Mouse (Mus musculus): ENCODE measurements at regions not wholly inside any gene's neighbourhood (a gene's known extent, or its start where the extent isn't known, plus 50 kb on each side); places are given as distances from the start of the nearest gene placed in this dataset.

- Histone ChIP-seq H3K4me3 (no peak overlapping the region), H3K27ac (no peak overlapping the region), H3K9me3 (no peaks in the 10 kb centered on the region), H3K4me1 (replicated peaks) (no peaks in the 10 kb centered on the region), H3K27me3 (ENCODE audit: insufficient read depth, poor library complexity, severe bottlenecking) (no peaks in the 10 kb centered on the region), H3K36me3 (no peaks in the 10 kb centered on the region)
- DNase-seq (ENCODE audit: low spot score): no peak
- WGBS: 94% methylated on average over 1 of the region's 1 CpGs
Observed at GRCm38 (mm10) chr4:54563075-54563474, 381.8 kb upstream of the Zfp462 start.

DNA sequence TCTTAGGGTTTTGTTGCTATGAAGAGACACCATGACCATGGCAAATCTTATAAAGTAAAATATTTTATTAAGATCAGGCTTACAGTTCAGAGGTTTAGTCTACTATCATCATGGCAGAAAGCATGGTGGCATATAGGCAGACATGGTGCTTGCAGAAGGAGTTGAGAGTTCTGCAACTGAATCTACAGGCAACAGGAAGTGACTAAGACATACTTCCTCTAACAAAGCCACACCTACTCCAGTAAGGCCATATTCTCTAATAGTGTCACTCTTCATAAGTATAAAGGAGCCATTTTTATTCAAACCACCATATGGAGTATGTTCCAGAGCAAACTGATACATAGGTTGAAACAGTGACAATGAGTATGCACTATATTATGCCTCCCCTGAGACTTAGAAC is 371.7 kb upstream of the Zfp462 start:
- Histone ChIP-seq H3K4me3 (no peak overlapping the region), H3K36me3 (no peaks in the 10 kb centered on the region), H3K4me1 (replicated peaks) (no peaks in the 10 kb centered on the region), H3K27ac (no peak overlapping the region), H3K27me3 (ENCODE audit: insufficient read depth, poor library complexity, severe bottlenecking) (no peaks in the 10 kb centered on the region), H3K9me3 (no peaks in the 10 kb centered on the region)
- no peak for DNase-seq (ENCODE audit: low spot score)

- no peaks in the 10 kb centered on the region for H3K36me3 ChIP-seq
- DNase-seq (ENCODE audit: low spot score): no peak
- no peaks in the 10 kb centered on the region for H3K27me3 ChIP-seq (ENCODE audit: insufficient read depth, poor library complexity, severe bottlenecking)
- H3K4me1 ChIP-seq (replicated peaks): 0 out of 2 replicates have a peak, but pooled peaks cover 4% of the 10 kb centered on the region
- H3K9me3 ChIP-seq: no peaks in the 10 kb centered on the region
- 0 out of 2 replicates have a peak overlapping the region, but pooled peaks have one; percentile 53 for H3K27ac ChIP-seq
- H3K4me3 ChIP-seq: no peak overlapping the region
- 78% methylated on average over 6 of the region's 6 CpGs for WGBS
Observed at GRCm38 (mm10) chr4:54587197-54587596, 357.7 kb upstream of the Zfp462 start.

- no peak for DNase-seq (ENCODE audit: low spot score)
- Histone ChIP-seq H3K27ac (no peak overlapping the region), H3K9me3 (no peaks in the 10 kb centered on the region), H3K27me3 (ENCODE audit: insufficient read depth, poor library complexity, severe bottlenecking) (no peaks in the 10 kb centered on the region), H3K4me3 (no peak overlapping the region), H3K4me1 (replicated peaks) (0 out of 2 replicates have a peak, but pooled peaks cover 4% of the 10 kb centered on the region), H3K36me3 (no peaks in the 10 kb centered on the region)
- 87% methylated on average over 6 of the region's 6 CpGs for WGBS
Observed at GRCm38 (mm10) chr4:54588704-54589103, 356.1 kb upstream of the Zfp462 start.

GRCm38 (mm10) chr4:54601671-54602512 is 343.0 kb upstream of the Zfp462 start:
- peak; percentile 63 for DNase-seq (ENCODE audit: low spot score)
- Histone ChIP-seq H3K36me3 (no peaks in the 10 kb centered on the region), H3K4me3 (no peak overlapping the region), H3K27ac (peak overlapping the region; percentile 88), H3K9me3 (no peaks in the 10 kb centered on the region), H3K27me3 (ENCODE audit: insufficient read depth, poor library complexity, severe bottlenecking) (no peaks in the 10 kb centered on the region), H3K4me1 (replicated peaks) (peaks cover 16% of the 10 kb centered on the region)
- WGBS: 44% methylated on average over 15 of the region's 15 CpGs

DNA sequence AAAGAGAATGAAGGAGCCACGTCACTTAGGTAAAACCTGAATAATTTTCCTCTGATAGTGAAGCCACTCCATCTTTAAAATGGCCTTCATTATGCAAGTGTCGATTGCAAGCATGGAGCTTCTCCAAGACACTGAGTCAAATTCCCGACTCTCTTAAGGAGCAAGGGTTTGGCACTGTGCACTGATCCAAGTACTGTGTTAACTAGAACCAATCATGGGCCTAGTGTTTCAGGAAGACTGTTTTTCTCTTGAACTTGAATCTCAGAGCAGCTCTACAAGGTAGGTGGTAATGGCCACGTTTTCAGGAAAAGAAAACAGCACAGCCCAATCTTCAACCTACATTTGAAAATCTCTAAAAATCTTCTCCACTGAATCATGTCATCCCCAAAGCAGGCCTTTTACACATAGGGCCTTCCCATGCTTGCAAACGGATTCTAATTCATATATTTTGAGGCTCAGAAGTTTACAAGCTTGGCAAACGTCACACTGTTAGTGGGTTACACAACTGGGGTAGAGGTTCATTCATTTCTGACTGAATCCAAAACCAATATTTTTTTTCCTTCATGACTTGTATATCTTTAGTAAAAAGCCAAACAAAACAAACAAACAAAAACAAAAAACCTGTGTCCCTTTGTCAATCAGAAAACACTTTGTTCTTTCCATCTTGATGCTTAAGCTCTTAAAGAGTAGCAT is 342.2 kb upstream of the Zfp462 start:
- H3K9me3 ChIP-seq: no peaks in the 10 kb centered on the region
- no peak for DNase-seq (ENCODE audit: low spot score)
- 89% methylated on average over 6 of the region's 6 CpGs for WGBS
- peak overlapping the region; percentile 88 for H3K27ac ChIP-seq
- H3K27me3 ChIP-seq (ENCODE audit: insufficient read depth, poor library complexity, severe bottlenecking): no peaks in the 10 kb centered on the region
- no peaks in the 10 kb centered on the region for H3K36me3 ChIP-seq
- peaks cover 16% of the 10 kb centered on the region for H3K4me1 ChIP-seq (replicated peaks)
- H3K4me3 ChIP-seq: no peak overlapping the region

DNA sequence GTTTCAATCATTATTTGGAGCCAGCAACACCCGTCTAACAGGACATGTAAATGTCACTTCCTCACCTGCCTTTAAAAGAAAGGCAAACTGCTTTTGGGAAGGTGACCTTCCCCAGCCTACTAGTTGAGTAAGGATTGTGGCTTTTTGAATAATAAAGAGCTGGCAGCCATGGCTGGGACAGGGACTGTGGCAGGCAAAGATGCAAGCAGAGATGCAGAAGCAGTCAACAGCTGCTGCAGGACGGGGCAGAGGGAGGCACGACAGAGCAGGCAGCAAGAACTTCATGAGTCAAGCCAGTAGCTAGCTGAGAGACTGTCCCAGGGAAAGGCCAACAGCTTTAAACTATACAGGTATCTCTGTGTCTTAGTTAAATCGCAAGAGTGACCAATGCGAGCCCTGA is 334.7 kb upstream of the Zfp462 start:
- DNase-seq (ENCODE audit: low spot score): no peak
- Histone ChIP-seq H3K27ac (peak overlapping the region; percentile 64), H3K4me1 (replicated peaks) (peaks cover 33% of the 10 kb centered on the region), H3K27me3 (ENCODE audit: insufficient read depth, poor library complexity, severe bottlenecking) (no peaks in the 10 kb centered on the region), H3K36me3 (no peaks in the 10 kb centered on the region), H3K9me3 (no peaks in the 10 kb centered on the region), H3K4me3 (no peak overlapping the region)
- 67% methylated on average over 5 of the region's 5 CpGs for WGBS

GRCm38 (mm10) chr4:54611990-54612980 is 332.6 kb upstream of the Zfp462 start:
- Histone ChIP-seq H3K9me3 (no peaks in the 10 kb centered on the region), H3K36me3 (no peaks in the 10 kb centered on the region), H3K4me1 (replicated peaks) (peaks cover 41% of the 10 kb centered on the region), H3K4me3 (no peak overlapping the region), H3K27ac (peak overlapping the region; percentile 92), H3K27me3 (ENCODE audit: insufficient read depth, poor library complexity, severe bottlenecking) (no peaks in the 10 kb centered on the region)
- WGBS: 35% methylated on average over 7 of the region's 7 CpGs
- peak; percentile 56 for DNase-seq (ENCODE audit: low spot score)

DNA sequence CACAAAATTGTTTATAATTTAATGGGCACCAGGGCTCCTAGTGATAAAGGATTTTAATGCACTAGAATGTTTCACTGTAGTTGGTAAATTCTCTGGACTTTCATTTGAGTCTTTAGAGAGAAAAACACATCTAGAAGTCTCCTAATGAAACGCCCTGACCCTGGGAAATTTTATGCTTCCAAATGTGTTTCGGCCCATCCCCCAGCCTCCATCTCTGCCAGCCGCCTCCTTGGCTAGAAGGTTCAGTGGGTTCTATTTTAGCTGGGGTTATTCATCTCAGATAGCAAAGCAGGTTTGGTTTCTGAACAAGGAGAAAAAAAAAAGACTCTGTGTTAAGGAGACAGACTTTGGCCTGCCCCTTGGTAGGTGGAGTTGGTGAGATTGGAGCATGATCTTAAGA is 331.8 kb upstream of the Zfp462 start:
- no peaks in the 10 kb centered on the region for H3K27me3 ChIP-seq (ENCODE audit: insufficient read depth, poor library complexity, severe bottlenecking)
- H3K36me3 ChIP-seq: no peaks in the 10 kb centered on the region
- peak; percentile 27 for DNase-seq (ENCODE audit: low spot score)
- H3K4me3 ChIP-seq: no peak overlapping the region
- H3K27ac ChIP-seq: peak overlapping the region; percentile 92
- H3K4me1 ChIP-seq (replicated peaks): peaks cover 41% of the 10 kb centered on the region
- H3K9me3 ChIP-seq: no peaks in the 10 kb centered on the region
- 33% methylated on average over 3 of the region's 3 CpGs for WGBS

DNA sequence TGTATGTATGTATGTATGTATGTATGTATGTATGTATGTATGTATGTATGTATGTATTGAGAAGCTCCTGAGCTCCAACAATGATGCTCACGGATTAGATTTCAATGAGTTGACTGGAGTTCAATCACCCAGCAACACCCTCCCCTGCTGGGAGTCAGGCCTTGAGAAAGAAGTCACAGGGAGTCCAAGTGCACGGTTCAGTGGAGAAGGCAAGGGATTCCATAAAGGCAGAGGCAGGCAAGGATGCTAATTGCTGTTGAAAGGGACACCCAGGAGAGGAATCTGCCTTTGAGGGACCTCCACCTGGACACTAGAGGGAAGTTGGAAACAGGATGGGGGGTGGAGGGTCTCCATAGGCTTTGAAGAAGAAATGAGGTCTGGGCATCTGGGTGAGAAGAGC is 331.2 kb upstream of the Zfp462 start:
- Histone ChIP-seq H3K4me1 (replicated peaks) (peaks cover 41% of the 10 kb centered on the region), H3K36me3 (no peaks in the 10 kb centered on the region), H3K27ac (peak overlapping the region; percentile 92; the same call in 1 of the 2 replicates), H3K4me3 (no peak overlapping the region), H3K9me3 (no peaks in the 10 kb centered on the region), H3K27me3 (ENCODE audit: insufficient read depth, poor library complexity, severe bottlenecking) (no peaks in the 10 kb centered on the region)
- 11% methylated on average over 2 of the region's 2 CpGs for WGBS
- peak; percentile 25 for DNase-seq (ENCODE audit: low spot score)

- Histone ChIP-seq H3K9me3 (no peaks in the 10 kb centered on the region), H3K27ac (peak overlapping the region; percentile 59; the same call in 1 of the 2 replicates), H3K36me3 (no peaks in the 10 kb centered on the region), H3K4me1 (replicated peaks) (peaks cover 41% of the 10 kb centered on the region), H3K27me3 (ENCODE audit: insufficient read depth, poor library complexity, severe bottlenecking) (no peaks in the 10 kb centered on the region), H3K4me3 (no peak overlapping the region)
- WGBS: 33% methylated on average over 1 of the region's 1 CpGs
- DNase-seq (ENCODE audit: low spot score): no peak
Observed at GRCm38 (mm10) chr4:54615886-54616285, 329.0 kb upstream of the Zfp462 start.

DNA sequence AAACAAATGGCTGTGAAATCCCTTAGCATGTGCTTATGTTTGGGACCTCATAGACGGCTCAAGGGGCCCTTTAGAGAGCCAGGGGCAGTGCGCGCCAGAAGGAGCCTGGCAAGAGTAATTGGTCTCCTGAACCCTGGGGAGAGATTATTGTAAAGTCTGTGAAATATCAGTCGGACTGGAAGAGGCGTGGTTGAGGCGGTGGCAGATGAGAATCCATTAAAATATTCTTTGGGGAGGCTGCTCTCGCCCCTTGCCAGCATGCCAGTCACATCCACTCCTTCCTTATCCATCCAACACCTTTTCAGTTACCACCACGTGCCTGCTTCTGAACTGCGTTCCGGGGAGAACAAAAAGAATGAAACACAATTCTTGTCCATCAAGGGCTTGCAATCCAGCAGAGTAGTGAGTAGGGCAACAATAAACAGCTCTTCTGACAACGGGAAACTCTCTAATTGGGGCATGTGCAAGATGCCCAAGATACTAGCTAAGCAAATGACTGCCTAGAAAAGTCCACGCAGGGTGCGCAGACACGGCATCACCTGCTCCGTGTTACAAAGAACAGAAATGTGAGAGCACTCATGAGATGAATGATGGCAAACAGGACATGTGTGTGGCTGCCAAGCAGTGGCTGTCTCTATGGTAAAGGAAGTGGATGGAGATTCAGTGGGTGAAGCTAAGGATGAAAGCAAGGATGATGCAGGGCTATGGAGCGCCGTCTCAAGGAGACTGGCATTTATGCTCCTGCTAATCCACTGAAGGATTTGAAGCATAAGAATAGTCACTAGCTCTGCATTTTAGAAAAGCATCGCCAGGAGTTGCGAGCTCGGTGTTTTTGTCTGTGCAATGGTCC is 320.6 kb upstream of the Zfp462 start:
- 81% methylated on average over 20 of the region's 20 CpGs for WGBS
- H3K9me3 ChIP-seq: peaks cover 4% of the 10 kb centered on the region; the same call in 1 of the 2 replicates

More for the DNA sequence above, 320.6 kb upstream of the Zfp462 start:
- Histone ChIP-seq H3K27ac (no peak overlapping the region), H3K4me3 (no peak overlapping the region), H3K27me3 (ENCODE audit: insufficient read depth, poor library complexity, severe bottlenecking) (no peaks in the 10 kb centered on the region), H3K4me1 (replicated peaks) (peaks cover 7% of the 10 kb centered on the region), H3K36me3 (no peaks in the 10 kb centered on the region)
- DNase-seq (ENCODE audit: low spot score): no peak
